Mouse (Mus musculus) embryonic fibroblast, embryonic 13.5 days (primary cell): Measurements from ENCODE around the gene Epsti1.

ENCODE experiments used
- CTCF ChIP-seq: IDR thresholded peaks from 2 replicates; pipeline ENCODE4 v1.5.1; 2011; ENCODE audit warnings: mild to moderate bottlenecking, control low read depth, low read length, moderate library complexity, borderline replicate concordance; ENCODE audit not compliant: insufficient read depth
- POLR2A ChIP-seq: IDR thresholded peaks from 2 replicates; pipeline ENCODE4 v1.6.1; 2011; ENCODE audit warnings: low read depth, mild to moderate bottlenecking, control low read depth, low read length, moderate library complexity

- TF ChIP-seq POLR2A, result no peak
- TF ChIP-seq CTCF, result no peak
Observed at GRCm38 (mm10) chr14:77864510-77864909, 39.5 kb upstream of the Epsti1 start.
